Mouse (Mus musculus) MEL (cell line): ENCODE results near the gene Trir. TPM values are rescaled to one million over a fixed set of nuclear protein-coding genes. Genes with fewer than 3 reads are reported as not detected.
A peak's percentile ranks its signal among the peaks of the same experiment; 100 is the strongest.

Experiments
- DNase-seq: peaks from one replicate; pipeline ENCODE4 v3.0.0; 2011; ENCODE audit warnings: low read depth, low spot score
- H3K27ac ChIP-seq: 2 replicates; pipeline ENCODE4 v1.5.1; 2012; ENCODE audit warnings: low read depth, mild to moderate bottlenecking, control low read depth, low read length, moderate library complexity; ENCODE audit not compliant: control insufficient read depth
- H3K27me3 ChIP-seq, 2 experiments: fragments of 150-350 bp in 1 of 2; sonication (generic) in 1 of 2; 2 replicates each; pipeline ENCODE4 v1.6.1; 2012; ENCODE audit warnings: low read length in 2 of 2, mild to moderate bottlenecking in 2 of 2, improper control_type of control experiment in 1 of 2, moderate library complexity in 1 of 2; ENCODE audit not compliant: insufficient read depth in 2 of 2, control insufficient read depth in 1 of 2
- H3K36me3 ChIP-seq, 2 experiments: 2 replicates each; pipeline ENCODE4 v1.6.1; 2012 to 2014; ENCODE audit warnings: low read length in 2 of 2, improper control_type of control experiment in 1 of 2, inconsistent platforms in 1 of 2, mild to moderate bottlenecking in 1 of 2; ENCODE audit not compliant: insufficient read depth in 2 of 2, control insufficient read depth in 1 of 2
- H3K4me1 ChIP-seq, 2 experiments: fragments of 150-350 bp in 1 of 2; sonication (generic) in 1 of 2; 2 replicates each; pipeline ENCODE4 v1.6.1; 2012; ENCODE audit warnings: low read length in 2 of 2, improper control_type of control experiment in 1 of 2, mild to moderate bottlenecking in 1 of 2; ENCODE audit not compliant: insufficient read depth in 2 of 2, control insufficient read depth in 1 of 2
- H3K4me3 ChIP-seq, 2 experiments: fragments of 150-350 bp in 1 of 2; sonication (generic) in 1 of 2; 2 replicates each; pipeline ENCODE4 v1.5.1; 2012; ENCODE audit warnings: low read depth in 2 of 2, low read length in 2 of 2, mild to moderate bottlenecking in 2 of 2, moderate library complexity in 2 of 2, control low read depth in 1 of 2, improper control_type of control experiment in 1 of 2; ENCODE audit not compliant: control insufficient read depth in 1 of 2, insufficient read depth in 1 of 2
- H3K79me2 ChIP-seq: 2 replicates; pipeline ENCODE4 v1.6.1; 2012; ENCODE audit warnings: mild to moderate bottlenecking, low read length, moderate library complexity; ENCODE audit not compliant: control insufficient read depth, poor library complexity, insufficient read depth
- H3K9ac ChIP-seq: 2 replicates; pipeline ENCODE4 v1.6.1; 2012; ENCODE audit warnings: low read depth, mild to moderate bottlenecking, control low read depth, low read length, moderate library complexity; ENCODE audit not compliant: control insufficient read depth, poor library complexity, severe bottlenecking
- H3K9me3 ChIP-seq: fragments of 150-350 bp; sonication (generic); replicated peaks from 2 replicates; pipeline ENCODE4 v1.6.1; 2012; ENCODE audit warnings: mild to moderate bottlenecking, low read length, improper control_type of control experiment, moderate library complexity; ENCODE audit not compliant: insufficient read depth
- BHLHE40 ChIP-seq: IDR thresholded peaks from 2 replicates; pipeline ENCODE4 v1.6.1; 2012; ENCODE audit warnings: low read depth, mild to moderate bottlenecking, inconsistent platforms, low read length, improper control_type of control experiment, borderline replicate concordance
- CHD1 ChIP-seq: IDR thresholded peaks from 2 replicates; pipeline ENCODE4 v1.6.1; 2012; ENCODE audit warnings: low read depth, mild to moderate bottlenecking, inconsistent platforms, low read length, improper control_type of control experiment
- CHD2 ChIP-seq: IDR thresholded peaks from 2 replicates; pipeline ENCODE4 v1.6.1; 2011; ENCODE audit warnings: low read length, improper control_type of control experiment
- ELF1 ChIP-seq: IDR thresholded peaks from 2 replicates; pipeline ENCODE4 v1.6.1; 2014; ENCODE audit warnings: low read depth, mild to moderate bottlenecking, inconsistent platforms, low read length, improper control_type of control experiment, moderate library complexity
- ETS1 ChIP-seq: IDR thresholded peaks from 2 replicates; pipeline ENCODE4 v1.6.1; 2012; ENCODE audit warnings: low read depth, mild to moderate bottlenecking, inconsistent platforms, low read length, improper control_type of control experiment, moderate library complexity
- HCFC1 ChIP-seq: IDR thresholded peaks from 2 replicates; pipeline ENCODE4 v1.6.1; 2012; ENCODE audit warnings: low read depth, mild to moderate bottlenecking, inconsistent platforms, low read length, improper control_type of control experiment, moderate library complexity
- JUND ChIP-seq: IDR thresholded peaks from 2 replicates; pipeline ENCODE4 v1.6.1; 2011; ENCODE audit warnings: low read depth, mild to moderate bottlenecking, improper control_type of control experiment, low read length
- KAT2A ChIP-seq: conservative IDR thresholded peaks from 2 replicates; pipeline ENCODE4 v1.6.1; 2012; ENCODE audit warnings: low read depth, low read length, improper control_type of control experiment, inconsistent platforms
- MAFK ChIP-seq: IDR thresholded peaks from 2 replicates; pipeline ENCODE4 v1.6.1; 2011; ENCODE audit warnings: low read depth, mild to moderate bottlenecking, low read length, improper control_type of control experiment, borderline replicate concordance
- MAX ChIP-seq: IDR thresholded peaks from 2 replicates; pipeline ENCODE4 v1.6.1; 2011; ENCODE audit warnings: low read length, improper control_type of control experiment
- MAZ ChIP-seq: IDR thresholded peaks from 2 replicates; pipeline ENCODE4 v1.6.1; 2012; ENCODE audit warnings: low read depth, mild to moderate bottlenecking, inconsistent platforms, low read length, improper control_type of control experiment
- MEF2A ChIP-seq: IDR thresholded peaks from 2 replicates; pipeline ENCODE4 v1.6.1; 2014; ENCODE audit warnings: low read depth, mild to moderate bottlenecking, inconsistent platforms, low read length, improper control_type of control experiment; ENCODE audit not compliant: poor library complexity, insufficient replicate concordance, severe bottlenecking; ENCODE audit errors: extremely low read depth
- MXI1 ChIP-seq: IDR thresholded peaks from 2 replicates; pipeline ENCODE4 v1.6.1; 2011; ENCODE audit warnings: mild to moderate bottlenecking, low read depth, low read length, improper control_type of control experiment
- MYB ChIP-seq: IDR thresholded peaks from 2 replicates; pipeline ENCODE4 v1.6.1; 2011; ENCODE audit warnings: mild to moderate bottlenecking, low read depth, low read length, improper control_type of control experiment
- MYC ChIP-seq: IDR thresholded peaks from 2 replicates; pipeline ENCODE4 v1.6.1; 2011; ENCODE audit warnings: low read depth, mild to moderate bottlenecking, low read length, improper control_type of control experiment, moderate library complexity
- NELFE ChIP-seq: IDR thresholded peaks from 2 replicates; pipeline ENCODE4 v1.6.1; 2011; ENCODE audit warnings: low read depth, low read length, improper control_type of control experiment
- NRF1 ChIP-seq: IDR thresholded peaks from 2 replicates; pipeline ENCODE4 v1.6.1; 2014; ENCODE audit warnings: low read depth, mild to moderate bottlenecking, inconsistent platforms, low read length, improper control_type of control experiment, moderate library complexity; ENCODE audit not compliant: poor library complexity, insufficient read depth, severe bottlenecking
- POLR2A ChIP-seq, 2 experiments: IDR thresholded peaks; 2 replicates each; pipeline ENCODE4 v1.6.1; 2011 to 2012; ENCODE audit warnings: low read length in 2 of 2, mild to moderate bottlenecking in 2 of 2, control low read depth in 1 of 2, improper control_type of control experiment in 1 of 2, low read depth in 1 of 2, moderate library complexity in 1 of 2; ENCODE audit not compliant: control insufficient read depth in 1 of 2, insufficient read depth in 1 of 2, poor library complexity in 1 of 2
- POLR2AphosphoS2 ChIP-seq: IDR thresholded peaks from 2 replicates; pipeline ENCODE4 v1.6.1; 2011; ENCODE audit warnings: low read length, improper control_type of control experiment
- RAD21 ChIP-seq: IDR thresholded peaks from 2 replicates; pipeline ENCODE4 v1.6.1; 2011; ENCODE audit warnings: mild to moderate bottlenecking, low read depth, low read length, improper control_type of control experiment
- RCOR1 ChIP-seq: IDR thresholded peaks from 2 replicates; pipeline ENCODE4 v1.6.1; 2012; ENCODE audit warnings: low read depth, mild to moderate bottlenecking, inconsistent platforms, low read length, improper control_type of control experiment
- SIN3A ChIP-seq: IDR thresholded peaks from 2 replicates; pipeline ENCODE4 v1.6.1; 2012; ENCODE audit warnings: low read length, improper control_type of control experiment, inconsistent platforms
- TBP ChIP-seq: IDR thresholded peaks from 2 replicates; pipeline ENCODE4 v1.8.0; 2011; ENCODE audit warnings: low read depth, low read length, improper control_type of control experiment
- TCF12 ChIP-seq: IDR thresholded peaks from 2 replicates; pipeline ENCODE4 v1.6.1; 2014; ENCODE audit warnings: low read depth, mild to moderate bottlenecking, inconsistent platforms, low read length, improper control_type of control experiment, moderate library complexity
- USF1 ChIP-seq: IDR thresholded peaks from 2 replicates; pipeline ENCODE4 v1.6.1; 2014; ENCODE audit warnings: low read depth, mild to moderate bottlenecking, inconsistent platforms, low read length, improper control_type of control experiment, moderate library complexity
- USF2 ChIP-seq, 2 experiments: IDR thresholded peaks; 2 replicates each; pipeline ENCODE4 v1.6.1; 2011 to 2012; ENCODE audit warnings: improper control_type of control experiment in 2 of 2, low read length in 2 of 2, borderline replicate concordance in 1 of 2, inconsistent platforms in 1 of 2, low read depth in 1 of 2, mild to moderate bottlenecking in 1 of 2; ENCODE audit not compliant: insufficient read depth in 1 of 2
- ZKSCAN1 ChIP-seq: IDR thresholded peaks from 2 replicates; pipeline ENCODE4 v1.6.1; 2012; ENCODE audit warnings: low read depth, mild to moderate bottlenecking, inconsistent platforms, low read length, improper control_type of control experiment, moderate library complexity
- ZMIZ1 ChIP-seq: IDR thresholded peaks from 2 replicates; pipeline ENCODE4 v1.6.1; 2012; ENCODE audit warnings: low read depth, mild to moderate bottlenecking, inconsistent platforms, low read length, improper control_type of control experiment, moderate library complexity
- polyA plus RNA-seq, 2 experiments: library from polyadenylated mRNA; stranded (reverse) in 1 of 2; unstranded in 1 of 2; fragments of >175 nt in 1 of 2; fragments of >200 nt in 1 of 2; gene quantifications; 2 replicates each; pipeline versions ENCODE4 v1.2.1 to v1.2.4; 2012; ENCODE audit warnings: low replicate concordance in 2 of 2, low read depth in 1 of 2; ENCODE audit not compliant: insufficient read length in 2 of 2, insufficient read depth in 1 of 2, missing spikeins in 1 of 2
- total RNA-seq: library from RNA; depleted of rRNA; stranded (reverse); fragments of 300-350 nt; gene quantifications from 2 replicates; pipeline ENCODE4 v1.2.3, GENCODE M21; 2012

Gene Trir
- total and polyA plus RNA-seq, 3 experiments, result 264 to 442 (median 283) TPM

- no peak overlapping the region for H3K27ac ChIP-seq
- peaks cover 40% of the 10 kb centered on the region for H3K79me2 ChIP-seq
- peaks cover 9 to 14% of the 10 kb centered on the region in 2 experiments; a peak in 3 of 4 replicates for H3K4me1 ChIP-seq
- DNase-seq, result no peak
- TF ChIP-seq RCOR1 (no peak), NRF1 (no peak), CHD2 (no peak), JUND (no peak), MAX (no peak), TCF12 (no peak), BHLHE40 (no peak), MXI1 (no peak)
- peak overlapping the region; percentile 90 for H3K9ac ChIP-seq
- peaks cover 0 to 12% of the 10 kb centered on the region in 2 experiments; a peak in 3 of 4 replicates for H3K36me3 ChIP-seq
- H3K9me3 ChIP-seq, result no peaks in the 10 kb centered on the region
- no peaks in the 10 kb centered on the region for H3K27me3 ChIP-seq
- peak overlapping the region in 1 of 2 experiments; percentile 91; a peak in 2 of 4 replicates for H3K4me3 ChIP-seq
Observed at GRCm38 (mm10) chr8:85023846-85024245, 2.8 kb upstream of the Trir start.

- peak within 1 kb of the TSS; percentile 86 to 94 for H3K4me3 ChIP-seq
- H3K27me3 ChIP-seq, result no peaks in the 10 kb centered on the region
- peaks cover 9 to 14% of the 10 kb centered on the region in 2 experiments; a peak in 3 of 4 replicates for H3K4me1 ChIP-seq
- H3K79me2 ChIP-seq, result peaks cover 48% of the 10 kb centered on the region
- H3K27ac ChIP-seq, result peak within 1 kb of the TSS; percentile 93
- H3K36me3 ChIP-seq, result peaks cover under 1 to 12% of the 10 kb centered on the region in 2 experiments; a peak in 3 of 4 replicates
- peak within 1 kb of the TSS; percentile 93 for H3K9ac ChIP-seq
- no peaks in the 10 kb centered on the region for H3K9me3 ChIP-seq
- DNase-seq, result peak; percentile 98
- TF ChIP-seq TCF12, result peak; percentile 35; the same call in 1 of the 2 replicates
- TF ChIP-seq POLR2AphosphoS2, result peak; percentile 65; the same call in 1 of the 2 replicates
- TF ChIP-seq KAT2A, result no peak; the same call in 1 of the 2 replicates
- TF ChIP-seq HCFC1, result peak; percentile 86
- TF ChIP-seq ETS1, result 0 out of 2 replicates have a peak, but pooled peaks have one; percentile 13
- no peak for TF ChIP-seq MAFK
- no peak for TF ChIP-seq RCOR1
- TF ChIP-seq SIN3A, result peak; percentile 98
- peak in 1 of 2 experiments; percentile 79; a peak in 2 of 4 replicates for TF ChIP-seq USF2 (IDR thresholded peaks at IDR 0.05; ENCODE audit: borderline replicate concordance in 1 of 2, insufficient read depth in 1 of 2, low read depth in 1 of 2, low read length in 2 of 2)
- TF ChIP-seq ZKSCAN1, result no peak
- peak; percentile 76 for TF ChIP-seq NELFE
- TF ChIP-seq MYB, result no peak
- no peak for TF ChIP-seq MEF2A
- TF ChIP-seq MAX, result peak; percentile 82
- peak; percentile 91 for TF ChIP-seq MXI1
- TF ChIP-seq ELF1, result peak; percentile 77
- TF ChIP-seq ZMIZ1, result peak; percentile 79
- TF ChIP-seq RAD21, result no peak
- TF ChIP-seq MYC, result peak; percentile 88
- peak; percentile 100 for TF ChIP-seq CHD1
- peak; percentile 87 for TF ChIP-seq BHLHE40
- peak; percentile 78; the same call in 1 of the 2 replicates for TF ChIP-seq TBP
- TF ChIP-seq USF1, result peak; percentile 94
- TF ChIP-seq POLR2A (IDR thresholded peaks at IDR 0.05; ENCODE audit: control insufficient read depth in 1 of 2, insufficient read depth in 1 of 2, low read depth in 1 of 2, low read length in 2 of 2, poor library complexity in 1 of 2), result peak; percentile 65 to 91
- no peak for TF ChIP-seq MAZ
Observed at GRCm38 (mm10) chr8:85025098-85025932, 1.3 kb upstream of the Trir start, which contains the start of gene Asna1. TSS of gene Asna1 (minus strand) at chr8:85025281.
